Mouse (Mus musculus): ENCODE data around the gene Anks4b.
A peak's percentile ranks its signal among the peaks of the same experiment; 100 is the strongest.

Gene Anks4b

GRCm38 (mm10) chr7:120189369-120190149, 15.9 kb downstream of the Anks4b start:
- no peak for DNase-seq

GRCm38 (mm10) chr7:120190150-120190665, 16.6 kb downstream of the Anks4b start:
- DNase-seq: no peak

- no peak for DNase-seq
These were observed 18.5 kb downstream of the Anks4b start for GRCm38 (mm10) chr7:120192207-120192606.

- no peak for DNase-seq
These were observed 19.2 kb downstream of the Anks4b start for GRCm38 (mm10) chr7:120192816-120193215.

GRCm38 (mm10) chr7:120195207-120195606, 21.5 kb downstream of the Anks4b start:
- no peak for DNase-seq

- DNase-seq: no peak
These were observed 27.6 kb downstream of the Anks4b start for GRCm38 (mm10) chr7:120201231-120201744.

GRCm38 (mm10) chr7:120201771-120202170, 28.1 kb downstream of the Anks4b start, which contains the start of gene Crym:
TSS of gene Crym (minus strand) at chr7:120202111.
- peak; percentile 41 for DNase-seq

- peak; percentile 86 for DNase-seq
These were observed 30.1 kb downstream of the Anks4b start, which contains the start of gene Abca14 for GRCm38 (mm10) chr7:120203789-120204188. TSS of gene Abca14 (plus strand) at chr7:120203961.

GRCm38 (mm10) chr7:120205989-120206388, 32.3 kb downstream of the Anks4b start:
- DNase-seq: no peak

- peak; percentile 22 for DNase-seq
These were observed 54.9 kb downstream of the Anks4b start for GRCm38 (mm10) chr7:120228541-120228940.
